Mouse (Mus musculus) myocyte (in vitro differentiated cells): ENCODE results near the gene Ganc.

Experiments used
- POLR2A ChIP-seq: IDR thresholded peaks from one replicate; pipeline ENCODE4 v1.6.1; 2011; ENCODE audit warnings: low read depth, mild to moderate bottlenecking, control low read depth, moderate library complexity; ENCODE audit not compliant: insufficient read length
- REST ChIP-seq: IDR thresholded peaks from one replicate; pipeline ENCODE4 v1.6.1; 2011; ENCODE audit warnings: mild to moderate bottlenecking, control low read depth, moderate library complexity; ENCODE audit not compliant: insufficient read depth, insufficient read length

- TF ChIP-seq POLR2A (no peak), REST (no peak)
Observed at GRCm38 (mm10) chr2:120454987-120455386, 51.3 kb downstream of the Ganc start.
